Mouse (Mus musculus) lung, postnatal 0 days (tissue): ENCODE measurements around the gene Pnkd. TPM values are rescaled to one million over a fixed set of nuclear protein-coding genes. Genes with fewer than 3 reads are reported as not detected.

Experiments
- ATAC-seq: fragments of 200-750 bp; cut with Nextera tagmentation; 2 replicates; pipeline ENCODE4 v1.8.0; 2017; ENCODE audit warnings: moderate library complexity
- DNase-seq: peaks from one replicate; pipeline ENCODE4 v3.0.0-alpha.2; 2016; ENCODE audit warnings: low spot score
- H3K27ac ChIP-seq: fragments of 300-500 bp; sonication (generic); 2 replicates; pipeline ENCODE4 v1.5.1; 2014; ENCODE audit warnings: antibody characterized with exemption, mild to moderate bottlenecking, low read length, mixed read lengths
- H3K27me3 ChIP-seq: fragments of 300-500 bp; sonication (generic); replicated peaks from 2 replicates; pipeline ENCODE4 v1.6.1; 2014; ENCODE audit warnings: low read length, mixed read lengths; ENCODE audit not compliant: insufficient read depth
- H3K36me3 ChIP-seq: fragments of 300-500 bp; sonication (generic); 2 replicates; pipeline ENCODE4 v1.6.1; 2014; ENCODE audit warnings: low read length, mixed read lengths; ENCODE audit not compliant: insufficient read depth
- H3K4me1 ChIP-seq: fragments of 300-500 bp; sonication (generic); 2 replicates; pipeline ENCODE4 v1.6.1; 2014; ENCODE audit warnings: antibody characterized with exemption, low read depth, low read length, mixed read lengths; ENCODE audit not compliant: insufficient read depth
- H3K4me2 ChIP-seq: fragments of 300-500 bp; sonication (generic); replicated peaks from 2 replicates; pipeline ENCODE4 v1.6.1; 2014; ENCODE audit warnings: low read depth, mild to moderate bottlenecking, low read length, moderate library complexity, mixed read lengths
- H3K4me3 ChIP-seq: fragments of 300-500 bp; sonication (generic); 2 replicates; pipeline ENCODE4 v1.5.1; 2014; ENCODE audit warnings: low read depth, low read length
- H3K9ac ChIP-seq: fragments of 300-500 bp; sonication (generic); replicated peaks from 2 replicates; pipeline ENCODE4 v1.6.1; 2014; ENCODE audit warnings: low read depth, mild to moderate bottlenecking
- H3K9me3 ChIP-seq: fragments of 300-500 bp; sonication (generic); 2 replicates; pipeline ENCODE4 v1.6.1; 2016; ENCODE audit warnings: low read length, mixed read lengths
- CTCF ChIP-seq: IDR thresholded peaks from 2 replicates; pipeline ENCODE4 v1.5.1; 2016; ENCODE audit warnings: antibody characterized with exemption, mild to moderate bottlenecking
- EP300 ChIP-seq: IDR thresholded peaks from 2 replicates; pipeline ENCODE4 v1.6.1; 2016; ENCODE audit warnings: antibody characterized with exemption, mild to moderate bottlenecking, control low read depth
- WGBS: fragments of 180-500 bp; shearing (Covaris S2); extraction: QIAGEN DNeasy Blood & Tissue Kit; methylation state at CpG from one replicate; pipeline ENCODE4 v1.1.7; 2014; 5-methylcytosine and 5-hydroxymethylcytosine counted together
- polyA plus RNA-seq: library from polyadenylated mRNA; unstranded; fragments of >200 nt; fragmentation: Nextera tagmentation; extraction: Ambion mirVana; gene quantifications from 2 replicates; pipeline ENCODE4 v1.2.1, GENCODE M21; 2015

Pnkd gene
- polyA plus RNA-seq, 1 experiment from 2014 or later = 88.7 TPM

GRCm38 (mm10) chr1:74387386-74387988 is 102.8 kb downstream of the Pnkd start:
- Histone ChIP-seq H3K27ac (peak overlapping the region; percentile 98), H3K36me3 (no peaks in the 10 kb centered on the region), H3K9me3 (no peaks in the 10 kb centered on the region), H3K4me3 (peak overlapping the region; percentile 47; the same call in 1 of the 2 replicates), H3K4me2 (peak overlapping the region; percentile 69; the same call in 1 of the 2 replicates), H3K27me3 (no peaks in the 10 kb centered on the region), H3K4me1 (0 out of 2 replicates have a peak, but pooled peaks cover 3% of the 10 kb centered on the region), H3K9ac (no peak overlapping the region)
- TF ChIP-seq CTCF (no peak), EP300 (no peak)
- no peak for DNase-seq
- ATAC-seq = no peak
- 47% methylated on average over 15 of the region's 15 CpGs for WGBS

DNA sequence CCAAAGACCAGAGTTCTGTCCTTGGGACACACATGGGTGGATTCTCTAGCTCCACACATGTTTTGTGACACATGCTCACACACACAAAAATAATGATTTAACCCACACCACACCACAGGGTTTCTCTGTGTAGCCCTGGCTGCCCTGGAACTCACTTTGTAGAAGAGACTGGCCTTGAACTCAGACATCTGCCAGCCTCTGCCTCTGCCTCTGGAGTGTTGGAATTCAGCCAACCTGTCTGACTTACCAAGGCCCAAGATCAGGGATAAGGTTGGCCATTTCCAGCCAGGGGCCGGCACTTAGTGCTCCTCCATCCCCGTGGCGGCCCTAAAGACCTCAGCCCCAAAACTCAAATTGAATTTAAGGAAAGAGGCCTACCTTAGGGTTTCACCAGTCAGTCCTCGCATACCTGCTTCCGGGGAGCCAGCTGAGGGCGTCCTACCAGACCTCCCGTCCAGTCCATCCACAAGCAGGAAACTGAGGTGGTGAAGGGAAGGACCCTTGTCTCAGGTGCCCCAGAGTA is 103.7 kb downstream of the Pnkd start:
- no peaks in the 10 kb centered on the region for H3K27me3 ChIP-seq

DNA sequence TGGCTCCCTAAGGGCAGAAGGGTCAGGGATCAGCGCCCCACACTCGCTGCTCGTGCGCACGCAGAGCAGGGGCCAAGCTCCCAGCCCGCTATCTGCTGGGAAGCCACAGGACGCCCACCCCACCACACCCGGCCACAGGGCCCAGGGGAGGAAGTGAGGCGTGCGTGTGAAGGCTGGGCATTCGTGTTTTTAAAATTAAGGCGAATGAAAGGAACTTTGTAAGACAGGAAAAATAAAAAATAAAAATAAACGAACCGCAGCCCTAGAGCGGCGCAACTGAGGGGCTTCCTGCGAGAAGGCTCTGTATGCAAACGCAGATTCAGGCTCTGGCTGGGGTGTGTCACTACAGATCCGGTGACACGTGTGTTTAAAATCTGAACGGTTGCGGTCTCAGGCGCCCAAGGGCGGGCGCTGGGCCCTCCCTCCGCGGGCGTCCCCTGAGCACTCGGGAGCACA is 105.1 kb downstream of the Pnkd start:
- 4% methylated on average over 28 of the region's 29 CpGs for WGBS

More for the DNA sequence above, 103.7 kb downstream of the Pnkd start:
- 80% methylated on average over 7 of the region's 7 CpGs for WGBS
- TF ChIP-seq CTCF (no peak), EP300 (no peak)
- Histone ChIP-seq H3K9ac (no peak overlapping the region), H3K9me3 (no peaks in the 10 kb centered on the region), H3K27ac (no peak overlapping the region), H3K4me2 (no peak overlapping the region), H3K4me1 (peaks cover 9% of the 10 kb centered on the region; the same call in 1 of the 2 replicates), H3K4me3 (no peak overlapping the region), H3K36me3 (no peaks in the 10 kb centered on the region)
- DNase-seq (no peak), ATAC-seq (no peak)

GRCm38 (mm10) chr1:74390287-74390906 is 105.7 kb downstream of the Pnkd start:
- DNase-seq (peak; percentile 81), ATAC-seq (no peak)
- Histone ChIP-seq H3K36me3 (no peaks in the 10 kb centered on the region; the same call in 1 of the 2 replicates), H3K27me3 (no peaks in the 10 kb centered on the region), H3K4me1 (peaks cover 9% of the 10 kb centered on the region; the same call in 1 of the 2 replicates), H3K9ac (peak overlapping the region; percentile 13), H3K4me3 (peak overlapping the region; percentile 96), H3K27ac (peak overlapping the region; percentile 100), H3K4me2 (peak overlapping the region; percentile 79), H3K9me3 (no peaks in the 10 kb centered on the region)
- peak; percentile 84 for TF ChIP-seq CTCF
- TF ChIP-seq EP300 = no peak
- 5% methylated on average over 21 of the region's 21 CpGs for WGBS

More for the DNA sequence above, 105.1 kb downstream of the Pnkd start:
- peak overlapping the region; percentile 79 for H3K4me2 ChIP-seq
- no peak for TF ChIP-seq CTCF
- TF ChIP-seq EP300 = no peak
- no peaks in the 10 kb centered on the region for H3K9me3 ChIP-seq
- H3K27me3 ChIP-seq = no peaks in the 10 kb centered on the region
- ATAC-seq (no peak), DNase-seq (peak; percentile 68)
- peak overlapping the region; percentile 13 for H3K9ac ChIP-seq
- H3K4me1 ChIP-seq = peaks cover 9% of the 10 kb centered on the region; the same call in 1 of the 2 replicates
- H3K27ac ChIP-seq = peak overlapping the region; percentile 100
- peak overlapping the region; percentile 20 for H3K4me3 ChIP-seq
- H3K36me3 ChIP-seq = no peaks in the 10 kb centered on the region; the same call in 1 of the 2 replicates

- no peaks in the 10 kb centered on the region for H3K9me3 ChIP-seq
- DNase-seq (peak; percentile 100), ATAC-seq (peak; percentile 82)
- peaks cover 9% of the 10 kb centered on the region; the same call in 1 of the 2 replicates for H3K4me1 ChIP-seq
- TF ChIP-seq EP300 (no peak; the same call in 1 of the 2 replicates), CTCF (0 out of 2 replicates have a peak, but pooled peaks have one; percentile 22)
- peak within 1 kb of the TSS; percentile 79 for H3K4me2 ChIP-seq
- no peaks in the 10 kb centered on the region for H3K27me3 ChIP-seq
- no peaks in the 10 kb centered on the region; the same call in 1 of the 2 replicates for H3K36me3 ChIP-seq
- peak within 1 kb of the TSS; percentile 100 for H3K27ac ChIP-seq
- H3K9ac ChIP-seq = peak within 1 kb of the TSS; percentile 99
- H3K4me3 ChIP-seq = peak within 1 kb of the TSS; percentile 96
- 2% methylated on average over 44 of the region's 51 CpGs for WGBS
Observed at GRCm38 (mm10) chr1:74390924-74391748, 106.4 kb downstream of the Pnkd start, which contains the start of gene Ctdsp1. TSS of gene Ctdsp1 (plus strand) at chr1:74391509.
